Mouse (Mus musculus) kidney, postnatal 0 days (tissue): Measurements from ENCODE around the gene Epop. TPM values are rescaled to one million over a fixed set of nuclear protein-coding genes. Genes with fewer than 3 reads are reported as not detected.

Experiments used
- ATAC-seq: fragments of 200-750 bp; cut with Nextera tagmentation; replicated peaks from 2 replicates; pipeline ENCODE4 v1.8.0; 2017; ENCODE audit warnings: low read depth, moderate number of reproducible peaks, moderate TSS enrichment, moderate library complexity; ENCODE audit not compliant: low FRiP score
- DNase-seq: peaks from one replicate; pipeline ENCODE4 v3.0.0-alpha.2; 2016; ENCODE audit warnings: low spot score
- H3K27ac ChIP-seq: fragments of 300-500 bp; sonication (generic); 2 replicates; pipeline ENCODE4 v1.5.1; 2014; ENCODE audit warnings: mild to moderate bottlenecking
- H3K27me3 ChIP-seq: fragments of 300-500 bp; sonication (generic); 2 replicates; pipeline ENCODE4 v1.6.1; 2014; ENCODE audit warnings: low read length, mixed read lengths; ENCODE audit not compliant: insufficient read depth
- H3K36me3 ChIP-seq: fragments of 300-500 bp; sonication (generic); 2 replicates; pipeline ENCODE4 v1.6.1; 2014; ENCODE audit warnings: low read length, mixed read lengths; ENCODE audit not compliant: insufficient read depth
- H3K4me1 ChIP-seq: fragments of 300-500 bp; sonication (generic); replicated peaks from 2 replicates; pipeline ENCODE4 v1.6.1; 2014; ENCODE audit warnings: antibody characterized with exemption, low read length, mixed read lengths; ENCODE audit not compliant: insufficient read depth
- H3K4me2 ChIP-seq: fragments of 300-500 bp; sonication (generic); 2 replicates; pipeline ENCODE4 v1.6.1; 2014; ENCODE audit warnings: mild to moderate bottlenecking, low read length, moderate library complexity, mixed read lengths
- H3K4me3 ChIP-seq: fragments of 300-500 bp; sonication (generic); replicated peaks from 2 replicates; pipeline ENCODE4 v1.5.1; 2014; ENCODE audit warnings: low read depth, low read length
- H3K9ac ChIP-seq: fragments of 300-500 bp; sonication (generic); 2 replicates; pipeline ENCODE4 v1.6.1; 2014; ENCODE audit warnings: low read depth, low read length
- H3K9me3 ChIP-seq: fragments of 300-500 bp; sonication (generic); replicated peaks from 2 replicates; pipeline ENCODE4 v1.6.1; 2016; ENCODE audit warnings: low read length, inconsistent platforms, mixed read lengths
- CTCF ChIP-seq: IDR thresholded peaks from 2 replicates; pipeline ENCODE4 v1.5.1; 2016; ENCODE audit warnings: antibody characterized with exemption, low read depth, mild to moderate bottlenecking, moderate library complexity
- WGBS: fragments of 180-500 bp; shearing (Covaris S2); extraction: QIAGEN DNeasy Blood & Tissue Kit; methylation state at CpG from one replicate; pipeline ENCODE4 v1.1.7; 2014; 5-methylcytosine and 5-hydroxymethylcytosine counted together
- polyA plus RNA-seq: library from polyadenylated mRNA; unstranded; fragments of >200 nt; fragmentation: Nextera tagmentation; extraction: Ambion mirVana; gene quantifications from 2 replicates; pipeline ENCODE4 v1.2.1, GENCODE M21; 2015

Epop gene
- polyA plus RNA-seq, 1 experiment from 2014 or later, result 4.1 TPM

DNA sequence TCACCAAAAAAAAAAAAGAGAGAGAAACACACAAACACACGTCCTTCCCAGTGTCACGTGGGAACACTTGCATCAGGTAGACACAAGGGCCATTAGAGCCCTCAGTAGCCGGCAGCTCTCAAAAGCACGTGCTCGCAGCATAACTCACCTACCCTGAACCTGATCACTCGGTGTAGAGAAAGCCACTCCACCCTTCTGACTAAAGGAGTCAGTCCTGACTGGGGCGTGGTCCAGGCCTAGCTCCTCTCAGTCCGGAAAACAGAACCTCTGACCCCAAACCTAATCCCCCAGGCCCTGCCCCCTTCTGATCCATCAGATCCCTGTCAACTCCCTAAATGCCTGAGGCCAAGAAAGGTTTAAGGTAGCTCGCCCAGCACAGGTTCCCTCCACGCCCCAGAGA, 2.7 kb downstream of the Epop start:
- H3K36me3 ChIP-seq, result no peaks in the 10 kb centered on the region
- H3K4me1 ChIP-seq, result peaks cover 20% of the 10 kb centered on the region; the same call in 1 of the 2 replicates
- peaks cover 42% of the 10 kb centered on the region for H3K27me3 ChIP-seq
- H3K9me3 ChIP-seq, result no peaks in the 10 kb centered on the region
- TF ChIP-seq CTCF, result no peak
- WGBS, result 25% methylated on average over 10 of the region's 10 CpGs
- DNase-seq (no peak), ATAC-seq (peak; percentile 29; the same call in 1 of the 2 replicates)
- no peak overlapping the region for H3K9ac ChIP-seq
- no peak overlapping the region for H3K4me3 ChIP-seq
- no peak overlapping the region for H3K27ac ChIP-seq
- no peak overlapping the region for H3K4me2 ChIP-seq

GRCm38 (mm10) chr11:97626431-97626830, 3.1 kb downstream of the Epop start:
- H3K4me2 ChIP-seq, result no peak overlapping the region
- peaks cover 20% of the 10 kb centered on the region; the same call in 1 of the 2 replicates for H3K4me1 ChIP-seq
- DNase-seq, result no peak
- TF ChIP-seq CTCF, result no peak
- H3K9me3 ChIP-seq, result no peaks in the 10 kb centered on the region
- H3K4me3 ChIP-seq, result no peak overlapping the region
- H3K36me3 ChIP-seq, result no peaks in the 10 kb centered on the region
- no peak for ATAC-seq
- 17% methylated on average over 12 of the region's 13 CpGs for WGBS
- no peak overlapping the region for H3K27ac ChIP-seq
- H3K9ac ChIP-seq, result no peak overlapping the region
- H3K27me3 ChIP-seq, result peaks cover 38% of the 10 kb centered on the region

GRCm38 (mm10) chr11:97625551-97625950, 4.0 kb downstream of the Epop start:
- no peak overlapping the region for H3K27ac ChIP-seq
- no peaks in the 10 kb centered on the region for H3K36me3 ChIP-seq
- no peak for ATAC-seq
- no peak overlapping the region for H3K4me2 ChIP-seq
- TF ChIP-seq CTCF, result no peak
- 81% methylated on average over 5 of the region's 5 CpGs for WGBS
- peaks cover 30% of the 10 kb centered on the region for H3K27me3 ChIP-seq
- H3K9ac ChIP-seq, result no peak overlapping the region
- no peak for DNase-seq
- H3K9me3 ChIP-seq, result no peaks in the 10 kb centered on the region
- no peak overlapping the region for H3K4me3 ChIP-seq
- H3K4me1 ChIP-seq, result peaks cover 20% of the 10 kb centered on the region; the same call in 1 of the 2 replicates

DNA sequence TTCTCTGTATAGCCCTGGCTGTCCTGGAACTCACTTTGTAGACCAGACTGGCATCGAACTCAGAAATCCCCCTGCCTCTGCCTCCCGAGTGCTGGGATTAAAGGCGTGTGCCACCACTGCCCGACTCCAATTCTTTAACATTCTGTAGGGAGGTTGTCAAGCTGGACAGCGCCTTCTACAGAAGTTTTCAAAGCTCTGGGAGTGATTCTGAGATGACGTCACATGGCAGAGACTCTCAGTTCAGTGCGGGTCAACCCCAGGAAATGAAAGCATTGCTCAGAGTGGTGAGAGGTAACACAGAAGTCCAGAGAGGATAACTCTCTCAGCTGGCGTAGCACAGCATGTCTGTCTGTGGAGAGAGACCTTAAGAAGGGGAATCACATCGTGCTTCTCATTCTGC, 6.3 kb downstream of the Epop start:
- Histone ChIP-seq H3K4me2 (no peak overlapping the region), H3K4me1 (peaks cover 7% of the 10 kb centered on the region; the same call in 1 of the 2 replicates), H3K36me3 (no peaks in the 10 kb centered on the region), H3K27me3 (peaks cover 14% of the 10 kb centered on the region), H3K9me3 (no peaks in the 10 kb centered on the region), H3K9ac (no peak overlapping the region), H3K4me3 (no peak overlapping the region), H3K27ac (no peak overlapping the region)
- TF ChIP-seq CTCF, result no peak
- WGBS, result 57% methylated on average over 9 of the region's 9 CpGs
- no peak for ATAC-seq
- no peak for DNase-seq

- peaks cover 4% of the 10 kb centered on the region; the same call in 1 of the 2 replicates for H3K4me1 ChIP-seq
- H3K36me3 ChIP-seq, result no peaks in the 10 kb centered on the region
- DNase-seq (peak; percentile 90), ATAC-seq (no peak)
- no peaks in the 10 kb centered on the region for H3K9me3 ChIP-seq
- H3K27ac ChIP-seq, result no peak overlapping the region
- peak; percentile 100 for TF ChIP-seq CTCF
- no peak overlapping the region for H3K9ac ChIP-seq
- H3K27me3 ChIP-seq, result peaks cover 10% of the 10 kb centered on the region
- H3K4me2 ChIP-seq, result no peak overlapping the region
- 3% methylated on average over 6 of the region's 6 CpGs for WGBS
- no peak overlapping the region for H3K4me3 ChIP-seq
Measured at GRCm38 (mm10) chr11:97622440-97622839, 7.1 kb downstream of the Epop start.

DNA sequence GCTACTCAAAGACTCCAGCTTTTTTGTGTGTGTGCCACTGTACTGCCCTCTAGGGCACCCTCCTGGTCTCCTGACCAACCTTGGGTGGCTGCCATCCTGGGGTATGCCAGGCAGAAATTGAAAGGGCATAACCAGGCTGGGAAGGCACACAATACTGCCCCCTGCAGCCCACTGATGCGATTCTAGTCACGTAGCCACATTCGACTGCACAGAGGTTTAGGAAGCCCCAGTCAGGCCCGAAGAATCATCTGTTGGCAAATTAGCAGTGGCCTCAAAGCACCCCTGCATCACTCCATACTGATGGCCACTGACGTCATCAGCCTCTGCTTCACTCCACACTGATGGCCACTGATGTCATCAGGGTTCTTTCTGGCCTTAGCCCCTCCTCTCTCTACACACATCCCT, 10.1 kb downstream of the Epop start:
- Histone ChIP-seq H3K27me3 (peaks cover 4% of the 10 kb centered on the region; the same call in 1 of the 2 replicates), H3K9ac (no peak overlapping the region), H3K27ac (no peak overlapping the region), H3K4me1 (no peaks in the 10 kb centered on the region; the same call in 1 of the 2 replicates), H3K4me3 (no peak overlapping the region), H3K4me2 (no peak overlapping the region), H3K36me3 (no peaks in the 10 kb centered on the region), H3K9me3 (no peaks in the 10 kb centered on the region)
- ATAC-seq (peak; percentile 50), DNase-seq (peak; percentile 75)
- 61% methylated on average over 5 of the region's 5 CpGs for WGBS
- TF ChIP-seq CTCF, result peak; percentile 77

DNA sequence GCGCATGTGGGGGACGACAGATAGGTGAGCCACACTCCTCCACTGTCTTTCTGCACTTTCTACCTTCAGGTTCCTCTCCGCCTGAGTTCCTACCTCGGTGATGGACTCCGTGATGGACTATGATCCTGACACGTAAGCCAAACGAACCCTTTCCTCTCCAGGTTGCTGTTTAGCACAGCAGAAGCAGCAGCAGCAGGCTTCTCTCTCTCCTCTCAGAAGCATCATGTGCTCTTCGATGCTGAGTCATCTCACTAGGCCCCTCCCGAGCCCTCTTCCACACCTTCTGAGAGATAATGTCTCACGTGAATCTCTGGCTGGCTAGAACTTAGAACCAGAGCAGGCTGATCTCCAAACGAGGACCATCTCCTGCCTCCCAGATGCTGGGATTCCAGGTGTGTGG, 11.1 kb downstream of the Epop start:
- no peaks in the 10 kb centered on the region for H3K36me3 ChIP-seq
- no peak for TF ChIP-seq CTCF
- no peak overlapping the region for H3K4me3 ChIP-seq
- no peaks in the 10 kb centered on the region; the same call in 1 of the 2 replicates for H3K4me1 ChIP-seq
- ATAC-seq, result peak; percentile 73
- H3K27ac ChIP-seq, result no peak overlapping the region
- H3K4me2 ChIP-seq, result no peak overlapping the region
- no peak overlapping the region for H3K9ac ChIP-seq
- WGBS, result 38% methylated on average over 11 of the region's 11 CpGs
- H3K27me3 ChIP-seq, result peaks cover 4% of the 10 kb centered on the region; the same call in 1 of the 2 replicates
- DNase-seq, result no peak
- no peaks in the 10 kb centered on the region for H3K9me3 ChIP-seq
